Mouse (Mus musculus) ES-E14 (cell line): ENCODE data around the gene Asap2.

Experiments
- HCFC1 ChIP-seq: IDR thresholded peaks from 2 replicates; pipeline ENCODE4 v1.6.1; 2012; ENCODE audit warnings: low read length, inconsistent platforms, borderline replicate concordance; ENCODE audit not compliant: insufficient read depth
- ZC3H11A ChIP-seq: IDR thresholded peaks from 2 replicates; pipeline ENCODE4 v1.6.1; 2012; ENCODE audit warnings: low read depth, mild to moderate bottlenecking, inconsistent platforms, low read length, borderline replicate concordance
- ZNF384 ChIP-seq: IDR thresholded peaks from 2 replicates; pipeline ENCODE4 v1.6.1; 2012; ENCODE audit warnings: low read depth, low read length, inconsistent platforms

DNA sequence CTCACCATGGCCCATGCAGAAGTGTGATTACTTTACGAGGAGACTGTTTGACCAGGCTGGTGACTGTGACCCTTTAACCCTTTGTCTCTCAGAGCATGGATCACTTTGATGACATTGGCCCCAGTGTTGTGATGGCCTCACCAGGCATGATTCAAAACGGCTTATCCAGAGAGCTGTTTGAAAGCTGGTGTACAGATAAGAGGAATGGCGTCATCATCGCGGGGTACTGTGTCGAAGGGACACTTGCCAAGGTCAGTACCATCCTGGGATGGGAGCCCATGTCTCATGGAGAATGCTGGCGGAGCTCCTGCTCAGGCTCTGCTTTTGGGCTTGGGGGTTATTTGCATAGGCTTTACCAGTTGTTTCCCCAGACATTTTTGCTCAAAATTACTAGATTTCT lies 311.1 kb downstream of the Asap2 start:
- no peak for TF ChIP-seq ZNF384
- no peak for TF ChIP-seq ZC3H11A
- no peak for TF ChIP-seq HCFC1
